Mouse (Mus musculus) liver, embryonic 14.5 days (tissue): ENCODE measurements around the gene Plcd1.

ENCODE experiments used
- CTCF ChIP-seq: IDR thresholded peaks from 2 replicates; pipeline ENCODE4 v1.5.1; 2016; ENCODE audit warnings: antibody characterized with exemption, low read depth, control low read depth
- EP300 ChIP-seq: IDR thresholded peaks from 2 replicates; pipeline ENCODE4 v1.6.1; 2016; ENCODE audit warnings: antibody characterized with exemption, low read depth

- TF ChIP-seq CTCF, result no peak
- TF ChIP-seq EP300, result no peak
Observed at GRCm38 (mm10) chr9:119071786-119072185, 21.5 kb downstream of the Plcd1 start.
